Mouse (Mus musculus): Measurements from ENCODE around the gene Tomm7. TPM values are rescaled to one million over a fixed set of nuclear protein-coding genes. Genes with fewer than 3 reads are reported as not detected.

The Tomm7 gene
- polyA plus RNA-seq, 1 experiment: 115 TPM

DNA sequence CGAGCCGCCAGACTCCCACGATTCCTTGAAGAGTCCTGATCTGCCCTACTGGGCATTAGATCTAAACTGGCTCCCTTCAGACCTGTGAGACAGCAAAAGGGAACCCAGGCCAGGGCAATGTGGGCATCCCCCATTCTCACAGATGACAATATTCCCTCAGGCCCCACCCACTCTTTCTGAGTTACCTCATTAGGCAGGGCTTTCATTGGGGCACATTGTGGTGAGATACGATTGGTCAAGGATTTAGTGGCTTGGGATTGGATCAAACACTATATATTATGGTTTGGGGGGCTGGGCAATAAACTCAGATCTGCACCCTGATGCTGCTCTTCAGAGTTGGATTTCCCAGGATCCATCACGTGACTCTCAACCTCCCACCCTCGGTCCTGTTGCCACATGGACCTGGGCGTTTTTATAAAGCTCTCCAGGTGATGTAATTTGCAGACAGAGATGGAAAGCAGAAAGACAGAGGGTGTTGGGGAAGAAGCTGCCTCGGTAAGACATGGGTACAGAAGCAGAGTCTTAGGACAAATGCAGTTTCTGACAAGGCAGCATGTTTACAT, 19.7 kb downstream of the Tomm7 start:
- TF ChIP-seq CTCF (IDR thresholded peaks at IDR 0.05; ENCODE audit: control insufficient read depth, insufficient read depth, insufficient replicate concordance, low read depth, low read length): no peak
- TF ChIP-seq POLR2A (IDR thresholded peaks at IDR 0.05; ENCODE audit: control insufficient read depth, low read depth, low read length): no peak
- Histone ChIP-seq H3K27me3 (ENCODE audit: control insufficient read depth, insufficient read depth, low read length) (no peaks in the 10 kb centered on the region), H3K36me3 (ENCODE audit: control insufficient read depth, insufficient read depth, low read length) (no peaks in the 10 kb centered on the region), H3K4me3 (ENCODE audit: control insufficient read depth, low read depth, low read length) (no peak overlapping the region; the same call in 1 of the 2 replicates), H3K4me1 (ENCODE audit: control insufficient read depth, insufficient read depth, low read length) (no peaks in the 10 kb centered on the region), H3K27ac (ENCODE audit: control insufficient read depth, insufficient read depth, low read depth, low read length) (no peak overlapping the region)

DNA sequence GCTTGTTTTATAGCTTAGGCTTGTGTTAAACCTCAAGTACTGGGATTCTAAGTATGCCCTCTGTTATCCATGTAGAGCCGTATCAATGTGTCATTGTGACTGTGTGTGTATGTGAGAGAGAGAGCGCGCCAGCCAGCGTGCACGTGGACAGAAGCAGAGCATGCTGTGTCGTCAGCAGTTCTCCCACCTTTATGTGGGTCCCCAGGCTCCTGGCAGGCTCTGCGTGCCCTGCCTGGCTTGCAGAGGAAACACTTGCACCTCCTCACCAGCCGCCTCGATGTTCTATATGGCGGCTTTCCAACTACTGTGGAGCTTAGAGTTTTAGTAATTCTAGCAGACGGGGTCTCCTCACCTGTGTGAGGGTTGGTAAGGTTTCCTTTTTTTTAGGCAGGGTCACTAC, 21.7 kb downstream of the Tomm7 start:
- no peak for TF ChIP-seq POLR2A (IDR thresholded peaks at IDR 0.05; ENCODE audit: control insufficient read depth, low read depth, low read length)
- no peak for TF ChIP-seq CTCF (IDR thresholded peaks at IDR 0.05; ENCODE audit: control insufficient read depth, insufficient read depth, insufficient replicate concordance, low read depth, low read length)
- Histone ChIP-seq H3K27ac (ENCODE audit: control insufficient read depth, insufficient read depth, low read depth, low read length) (no peak overlapping the region), H3K4me3 (ENCODE audit: control insufficient read depth, low read depth, low read length) (no peak overlapping the region), H3K27me3 (ENCODE audit: control insufficient read depth, insufficient read depth, low read length) (no peaks in the 10 kb centered on the region), H3K4me1 (ENCODE audit: control insufficient read depth, insufficient read depth, low read length) (no peaks in the 10 kb centered on the region), H3K36me3 (ENCODE audit: control insufficient read depth, insufficient read depth, low read length) (peaks cover 1% of the 10 kb centered on the region; the same call in 1 of the 2 replicates)

GRCm38 (mm10) chr5:23816681-23817080, 27.3 kb downstream of the Tomm7 start:
- Histone ChIP-seq H3K4me3 (ENCODE audit: control insufficient read depth, low read depth, low read length) (no peak overlapping the region), H3K36me3 (ENCODE audit: control insufficient read depth, insufficient read depth, low read length) (peaks cover 5% of the 10 kb centered on the region; the same call in 1 of the 2 replicates), H3K27me3 (ENCODE audit: control insufficient read depth, insufficient read depth, low read length) (no peaks in the 10 kb centered on the region), H3K4me1 (ENCODE audit: control insufficient read depth, insufficient read depth, low read length) (no peaks in the 10 kb centered on the region), H3K27ac (ENCODE audit: control insufficient read depth, insufficient read depth, low read depth, low read length) (no peak overlapping the region; the same call in 1 of the 2 replicates)
- no peak for TF ChIP-seq CTCF (IDR thresholded peaks at IDR 0.05; ENCODE audit: control insufficient read depth, insufficient read depth, insufficient replicate concordance, low read depth, low read length)
- no peak for TF ChIP-seq POLR2A (IDR thresholded peaks at IDR 0.05; ENCODE audit: control insufficient read depth, low read depth, low read length)

GRCm38 (mm10) chr5:23814841-23815240, 29.1 kb downstream of the Tomm7 start:
- TF ChIP-seq CTCF (IDR thresholded peaks at IDR 0.05; ENCODE audit: control insufficient read depth, insufficient read depth, insufficient replicate concordance, low read depth, low read length) (no peak), POLR2A (IDR thresholded peaks at IDR 0.05; ENCODE audit: control insufficient read depth, low read depth, low read length) (no peak)
- Histone ChIP-seq H3K36me3 (ENCODE audit: control insufficient read depth, insufficient read depth, low read length) (peaks cover 5% of the 10 kb centered on the region; the same call in 1 of the 2 replicates), H3K27ac (ENCODE audit: control insufficient read depth, insufficient read depth, low read depth, low read length) (no peak overlapping the region), H3K4me1 (ENCODE audit: control insufficient read depth, insufficient read depth, low read length) (no peaks in the 10 kb centered on the region), H3K4me3 (ENCODE audit: control insufficient read depth, low read depth, low read length) (no peak overlapping the region), H3K27me3 (ENCODE audit: control insufficient read depth, insufficient read depth, low read length) (no peaks in the 10 kb centered on the region)

DNA sequence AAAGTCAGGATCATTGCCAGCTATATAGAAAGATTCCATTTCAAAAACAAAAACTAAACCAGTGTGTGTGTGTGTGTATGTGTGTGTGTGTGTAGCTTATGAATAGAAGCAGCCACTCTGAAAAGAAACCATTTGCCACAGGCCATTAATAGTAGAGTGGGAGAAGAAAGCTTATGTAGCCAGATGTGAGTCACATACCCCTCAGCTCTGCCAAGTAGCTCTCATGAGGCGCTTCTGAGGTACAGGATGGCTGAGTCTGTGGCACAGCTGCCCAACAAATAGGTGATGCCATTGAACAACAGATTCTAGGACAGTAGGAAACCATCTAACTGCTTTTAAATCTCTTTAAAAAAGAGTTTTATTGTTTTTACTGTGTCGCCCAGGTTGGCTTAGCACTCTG, 51.2 kb downstream of the Tomm7 start:
- no peaks in the 10 kb centered on the region; the same call in 1 of the 2 replicates for H3K4me1 ChIP-seq (ENCODE audit: control insufficient read depth, insufficient read depth, low read length)
- H3K27ac ChIP-seq (ENCODE audit: control insufficient read depth, insufficient read depth, low read depth, low read length): no peak overlapping the region
- no peaks in the 10 kb centered on the region for H3K36me3 ChIP-seq (ENCODE audit: control insufficient read depth, insufficient read depth, low read length)
- TF ChIP-seq CTCF (IDR thresholded peaks at IDR 0.05; ENCODE audit: control insufficient read depth, insufficient read depth, insufficient replicate concordance, low read depth, low read length): no peak
- TF ChIP-seq POLR2A (IDR thresholded peaks at IDR 0.05; ENCODE audit: control insufficient read depth, low read depth, low read length): no peak
- H3K4me3 ChIP-seq (ENCODE audit: control insufficient read depth, low read depth, low read length): no peak overlapping the region
- no peaks in the 10 kb centered on the region for H3K27me3 ChIP-seq (ENCODE audit: control insufficient read depth, insufficient read depth, low read length)

DNA sequence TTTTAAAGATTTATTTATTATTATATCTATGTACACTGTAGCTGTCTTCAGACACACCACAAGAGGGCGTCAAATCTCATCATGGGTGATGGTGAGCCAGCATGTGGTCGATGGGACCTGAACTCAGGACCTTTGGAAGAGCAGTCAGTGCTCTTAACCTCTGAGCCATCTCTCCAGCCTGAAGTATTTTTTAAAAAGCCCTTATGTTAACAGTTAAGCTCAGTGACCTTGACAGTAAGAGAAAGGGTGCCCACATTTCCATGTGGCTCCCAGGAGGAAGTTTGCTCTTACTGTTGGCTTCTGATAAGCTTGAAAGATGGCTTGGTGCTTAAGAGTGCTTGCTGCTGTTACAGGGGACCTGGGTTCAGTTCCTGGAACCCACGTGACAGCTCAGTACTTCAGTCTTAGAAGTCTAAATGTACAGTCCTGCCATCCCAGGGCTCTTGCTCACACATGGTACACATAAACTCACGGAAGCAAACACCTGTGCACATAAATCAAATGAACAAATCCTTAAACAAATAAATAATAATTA, 54.8 kb downstream of the Tomm7 start:
- Histone ChIP-seq H3K4me1 (ENCODE audit: control insufficient read depth, insufficient read depth, low read length) (peaks cover 3% of the 10 kb centered on the region), H3K27ac (ENCODE audit: control insufficient read depth, insufficient read depth, low read depth, low read length) (no peak overlapping the region), H3K4me3 (ENCODE audit: control insufficient read depth, low read depth, low read length) (no peak overlapping the region), H3K27me3 (ENCODE audit: control insufficient read depth, insufficient read depth, low read length) (no peaks in the 10 kb centered on the region), H3K36me3 (ENCODE audit: control insufficient read depth, insufficient read depth, low read length) (no peaks in the 10 kb centered on the region)
- TF ChIP-seq CTCF (IDR thresholded peaks at IDR 0.05; ENCODE audit: control insufficient read depth, insufficient read depth, insufficient replicate concordance, low read depth, low read length): no peak
- no peak for TF ChIP-seq POLR2A (IDR thresholded peaks at IDR 0.05; ENCODE audit: control insufficient read depth, low read depth, low read length)

Other genes starting within 250 kb of the Tomm7 start
- 229 and 250 TPM in 2 replicates for gene Srpk2, start 159.5 kb downstream of the Tomm7 start, polyA plus RNA-seq (2012; rRNA removed)
- 4.4 and 5.2 TPM in 2 replicates for gene Pus7, start 60.5 kb downstream of the Tomm7 start, polyA plus RNA-seq (2012; rRNA removed)
- 5.8 and 6.9 TPM in 2 replicates for gene Rint1, start 56.5 kb downstream of the Tomm7 start, polyA plus RNA-seq (2012; rRNA removed)
- gene Fam126a, start 186.5 kb upstream of the Tomm7 start, polyA plus RNA-seq (2012; rRNA removed): 43.5 and 51.3 TPM in 2 replicates